Comparison of ENCODE assay signal across 15 mouse cellular contexts in genomic region chr3:107386432-107386831, GRCm38 (mm10). TPM values are rescaled to one million over a fixed set of nuclear protein-coding genes. Genes with fewer than 3 reads are reported as not detected.
DNase-seq lines count a peak whose midpoint lies in the region; ATAC-seq and TF ChIP-seq lines count a peak whose summit lies in the region.
"Had no signal": no experiment of that assay in that cellular context is flagged by ENCODE, and none has a peak within 500 bp of the region (broad histone marks: within the 10 kb centered on the region; RNA-seq: fewer than 3 reads in every experiment).

No protein-coding gene starts in this region.

- 56% methylated on average over 6 of the region's 6 CpGs for WGBS in hindbrain, postnatal 0 days
- WGBS in hindbrain, embryonic 10.5 days = 71% methylated on average over 6 of the region's 6 CpGs
- WGBS in forebrain, postnatal 0 days = 60% methylated on average over 6 of the region's 6 CpGs

- H3K36me3 ChIP-seq in hindbrain, postnatal 0 days (ENCODE audit: insufficient read depth, low read length) = no peaks in the 10 kb centered on the region
- no peaks in the 10 kb centered on the region for H3K36me3 ChIP-seq in hindbrain, embryonic 10.5 days
- H3K36me3 ChIP-seq in forebrain, postnatal 0 days (ENCODE audit: insufficient read depth) = no peaks in the 10 kb centered on the region
- H3K36me3 ChIP-seq: hindbrain, embryonic 13.5 days; limb, embryonic 10.5 days; liver, embryonic 12.5 days; midbrain, embryonic 15.5 days had no signal

- H3K27ac ChIP-seq in hindbrain, postnatal 0 days = no peak overlapping the region
- no peak overlapping the region for H3K27ac ChIP-seq in hindbrain, embryonic 10.5 days
- H3K27ac ChIP-seq in forebrain, postnatal 0 days (ENCODE audit: low read depth, low read length) = no peak overlapping the region
- H3K27ac ChIP-seq: hindbrain, embryonic 13.5 days; limb, embryonic 10.5 days; liver, embryonic 12.5 days; midbrain, embryonic 15.5 days had no signal

- H3K4me1 ChIP-seq in hindbrain, postnatal 0 days (ENCODE audit: insufficient read depth, low read length) = no peaks in the 10 kb centered on the region
- H3K4me1 ChIP-seq in hindbrain, embryonic 10.5 days (replicated peaks) = no peaks in the 10 kb centered on the region
- no peaks in the 10 kb centered on the region for H3K4me1 ChIP-seq in forebrain, postnatal 0 days (ENCODE audit: insufficient read depth)
- H3K4me1 ChIP-seq: limb, embryonic 10.5 days; midbrain, embryonic 15.5 days had no signal

- intact Hi-C loops in heart, postnatal 14 days (cut with DNase I) = no loop called here

- no peak overlapping the region for H3K4me3 ChIP-seq in hindbrain, postnatal 0 days (ENCODE audit: low read length)
- H3K4me3 ChIP-seq in hindbrain, embryonic 10.5 days = no peak overlapping the region
- no peak overlapping the region for H3K4me3 ChIP-seq in forebrain, postnatal 0 days (ENCODE audit: low read depth, low read length)
- H3K4me3 ChIP-seq: hindbrain, embryonic 13.5 days; limb, embryonic 10.5 days; liver, embryonic 12.5 days; midbrain, embryonic 15.5 days had no signal

- no peak overlapping the region for H3K4me2 ChIP-seq in hindbrain, postnatal 0 days (ENCODE audit: low read depth, low read length)
- no peak overlapping the region for H3K4me2 ChIP-seq in forebrain, postnatal 0 days (ENCODE audit: low read depth)
- H3K4me2 ChIP-seq: hindbrain, embryonic 13.5 days; liver, embryonic 12.5 days; midbrain, embryonic 15.5 days had no signal

- H3K27me3 ChIP-seq in hindbrain, postnatal 0 days (ENCODE audit: insufficient read depth, low read length) = no peaks in the 10 kb centered on the region
- H3K27me3 ChIP-seq in hindbrain, embryonic 10.5 days (ENCODE audit: insufficient read depth, poor library complexity, severe bottlenecking) = no peaks in the 10 kb centered on the region
- H3K27me3 ChIP-seq in forebrain, postnatal 0 days (ENCODE audit: insufficient read depth, low read length) = no peaks in the 10 kb centered on the region
- H3K27me3 ChIP-seq: midbrain, embryonic 15.5 days had no signal

- no peak overlapping the region for H3K9ac ChIP-seq in hindbrain, postnatal 0 days (replicated peaks; ENCODE audit: low read length)
- H3K9ac ChIP-seq in forebrain, postnatal 0 days = no peak overlapping the region
- H3K9ac ChIP-seq: hindbrain, embryonic 13.5 days; liver, embryonic 12.5 days; midbrain, embryonic 15.5 days had no signal

- ATAC-seq in hindbrain, postnatal 0 days = no peak
- peak; percentile 78 for ATAC-seq in common myeloid progenitor, adult 5-6 weeks (replicated peaks; ENCODE audit: low read depth, poor library complexity, severe bottlenecking)
- ATAC-seq in forebrain, postnatal 0 days = no peak
- ATAC-seq: intestine, embryonic 16.5 days; liver, embryonic 12.5 days; midbrain, embryonic 15.5 days had no signal

- TF ChIP-seq CTCF in hindbrain, postnatal 0 days (IDR thresholded peaks at IDR 0.05; ENCODE audit: low read depth) = no peak
- TF ChIP-seq CTCF in forebrain, postnatal 0 days (IDR thresholded peaks at IDR 0.05; ENCODE audit: low read depth) = no peak

- peak; percentile 47 for DNase-seq in hindbrain, postnatal 0 days (ENCODE audit: low spot score)
- no peak for DNase-seq in hindbrain, embryonic 10.5 days (ENCODE audit: low spot score)
- peak; percentile 91 for DNase-seq in MEL-GATA-1-ER (ENCODE audit: extremely low read depth, low read depth)
- peak; percentile 32 to 37 for DNase-seq in heart, postnatal 14 days
- no peak for DNase-seq in forebrain, postnatal 0 days
- DNase-seq in left cerebral cortex, adult 9 months (ENCODE audit: low spot score in 2 of 2) = no peak
- DNase-seq: cerebellum, postnatal 14 days; gastrocnemius, postnatal 36 days; kidney, postnatal 10 days had no signal

- no peaks in the 10 kb centered on the region for H3K9me3 ChIP-seq in hindbrain, postnatal 0 days (ENCODE audit: low read length)
- H3K9me3 ChIP-seq in hindbrain, embryonic 10.5 days = no peaks in the 10 kb centered on the region
- H3K9me3 ChIP-seq in forebrain, postnatal 0 days (ENCODE audit: low read length) = no peaks in the 10 kb centered on the region
- H3K9me3 ChIP-seq: hindbrain, embryonic 13.5 days; limb, embryonic 10.5 days; liver, embryonic 12.5 days; midbrain, embryonic 15.5 days had no signal

RNA-seq across cellular contexts. Expression of gene Rbm15, which starts 53.0 kb away (rescaled TPM):
- 20.0 and 20.9 TPM in 2 replicates for total RNA-seq in hindbrain, postnatal 0 days (2014; rRNA removed)
- 6.3 TPM in 2 replicates for polyA plus RNA-seq in hindbrain, postnatal 0 days (2015; fragmentation: Nextera tagmentation; extraction: Ambion mirVana)
- 12.9 and 16.5 TPM in 2 replicates for polyA plus RNA-seq in hindbrain, embryonic 10.5 days (2016; fragmentation: Nextera tagmentation; extraction: Ambion mirVana)
- 40.1 and 46.0 TPM in 2 replicates for total RNA-seq in common myeloid progenitor, adult 5-6 weeks (2017)
- 10 to 100 TPM; 24.3 to 26.0 TPM for total RNA-seq in heart, postnatal 14 days (2021)
- total RNA-seq in forebrain, postnatal 0 days (2014; rRNA removed) = 17.0 and 22.0 TPM in 2 replicates
- 4.0 and 5.5 TPM in 2 replicates for polyA plus RNA-seq in forebrain, postnatal 0 days (2015; fragmentation: Nextera tagmentation; extraction: Ambion mirVana)

Comparison
In these comparisons a context has a peak if more than half of its experiments do, and no peak if none do; other contexts are left out.
1. DNase-seq: peak in hindbrain, postnatal 0 days (single experiment), MEL-GATA-1-ER (single experiment) and heart, postnatal 14 days (2 of 2); none in hindbrain, embryonic 10.5 days (single experiment), forebrain, postnatal 0 days (single experiment) and left cerebral cortex, adult 9 months (0 of 2).